Mouse (Mus musculus) ES-Bruce4 (cell line): ENCODE measurements around the gene Myg1.

ENCODE experiments used
- CTCF ChIP-seq: IDR thresholded peaks from one replicate; pipeline ENCODE4 v1.8.1; 2011; ENCODE audit warnings: low read depth, low read length
- POLR2A ChIP-seq: IDR thresholded peaks from one replicate; pipeline ENCODE4 v1.8.1; 2011; ENCODE audit warnings: low read length; ENCODE audit not compliant: insufficient read depth

- no peak for TF ChIP-seq POLR2A
- TF ChIP-seq CTCF: no peak
Measured at GRCm38 (mm10) chr15:102366733-102367344, 35.3 kb downstream of the Myg1 start, which contains the start of gene Sp7.
